Mouse (Mus musculus): ENCODE data around the gene Dnah12.
"Not testable (repeated sequence)": the region's sequence is repeated elsewhere in the genome, so short reads cannot be mapped to it uniquely, and the experiment has no call there.

Dnah12 gene

DNA sequence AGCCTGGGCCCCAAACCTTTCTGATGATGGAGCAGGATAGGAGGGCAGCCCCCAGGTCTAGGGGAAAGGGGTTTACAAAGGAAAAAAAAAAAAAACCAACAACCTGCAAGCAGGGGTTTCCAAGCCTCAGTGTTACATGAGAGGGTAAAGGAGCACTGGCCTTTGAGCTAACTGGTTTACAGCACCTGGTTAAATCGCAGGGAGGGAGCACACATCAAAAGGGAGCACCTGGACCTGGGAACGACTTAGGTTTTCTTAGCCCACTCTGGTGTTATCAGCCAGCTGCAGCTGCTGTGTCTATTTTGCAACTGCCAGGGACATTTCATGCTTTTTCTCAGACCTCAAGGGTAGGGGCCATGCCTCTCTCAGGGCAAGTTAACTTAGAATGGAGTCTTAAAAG lies 26.6 kb downstream of the Dnah12 start:
- not testable (repeated sequence) for DNase-seq (ENCODE audit: low spot score in 2 of 2)

DNA sequence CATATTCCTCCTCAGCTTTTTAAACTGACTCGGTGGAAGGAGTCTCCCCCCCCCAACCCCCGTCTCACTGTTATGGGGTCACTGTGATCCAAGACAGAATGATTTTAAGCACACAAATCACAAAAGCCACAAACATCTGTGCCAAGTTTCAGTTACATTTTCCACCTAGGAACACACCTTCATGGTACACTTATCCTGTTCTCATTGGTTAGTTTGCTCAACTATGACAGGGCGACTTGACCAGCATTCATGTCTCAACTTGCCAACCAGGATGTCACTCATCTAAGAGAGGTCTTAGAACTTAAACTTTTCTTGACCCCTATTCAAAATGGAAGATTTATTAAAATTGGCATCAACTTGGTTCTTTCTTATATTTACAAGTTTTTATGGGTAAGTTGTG lies 31.8 kb downstream of the Dnah12 start:
- DNase-seq (ENCODE audit: low spot score in 2 of 2), result no peak

DNA sequence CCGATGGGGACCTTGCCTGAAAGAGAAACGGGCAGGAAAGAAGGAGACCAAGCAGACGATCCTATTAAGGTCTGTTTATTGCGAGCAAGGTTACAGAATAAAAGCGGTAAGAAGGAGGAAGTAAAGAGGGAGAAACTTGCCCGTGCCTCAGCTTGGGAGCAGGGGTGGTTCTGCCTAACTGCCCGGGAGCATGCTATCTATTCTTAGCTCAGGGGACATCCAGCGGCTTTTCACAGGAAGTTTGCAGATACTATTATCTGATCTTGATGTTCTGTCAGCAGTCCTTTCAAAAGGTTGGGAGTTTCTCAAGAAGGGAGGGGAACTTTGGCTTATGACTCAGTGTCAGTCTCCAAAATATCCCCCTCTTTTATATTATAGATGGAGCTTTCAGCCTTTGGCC lies 65.5 kb downstream of the Dnah12 start:
- no peak for DNase-seq (ENCODE audit: low spot score in 2 of 2)

- DNase-seq (ENCODE audit: low spot score in 2 of 2), result no peak
Measured at GRCm38 (mm10) chr14:26764827-26765226, 71.8 kb downstream of the Dnah12 start.

DNA sequence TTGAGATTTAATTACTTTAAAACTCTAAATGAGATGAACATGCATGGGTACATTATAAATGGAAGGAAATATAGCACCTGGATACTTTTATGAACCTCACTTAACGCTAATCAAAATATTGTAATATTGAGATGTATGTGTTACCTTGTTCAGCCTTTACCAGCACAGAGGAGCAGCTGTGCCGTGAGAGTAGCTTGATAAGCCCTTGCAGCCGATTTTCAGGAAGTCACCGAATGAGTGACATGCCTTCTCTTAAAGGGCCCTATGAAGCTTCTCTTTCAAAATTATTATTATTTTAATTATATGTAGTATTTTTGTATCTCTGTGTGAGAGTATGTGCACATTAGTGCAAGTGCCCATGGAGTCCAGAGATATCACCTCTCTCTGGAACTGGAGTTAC lies 75.1 kb downstream of the Dnah12 start:
- no peak for DNase-seq (ENCODE audit: low spot score in 2 of 2)

- no peak for DNase-seq (ENCODE audit: low spot score in 2 of 2)
Measured at GRCm38 (mm10) chr14:26773536-26773935, 80.5 kb downstream of the Dnah12 start.

- no peak for DNase-seq (ENCODE audit: low spot score in 2 of 2)
Measured at GRCm38 (mm10) chr14:26783731-26784130, 90.7 kb downstream of the Dnah12 start.

- no peak for DNase-seq (ENCODE audit: low spot score in 2 of 2)
Measured at GRCm38 (mm10) chr14:26785695-26786094, 92.6 kb downstream of the Dnah12 start.

- DNase-seq (ENCODE audit: low spot score in 2 of 2), result no peak
Measured at GRCm38 (mm10) chr14:26794431-26794830, 101.4 kb downstream of the Dnah12 start.

- no peak for DNase-seq (ENCODE audit: low spot score in 2 of 2)
Measured at GRCm38 (mm10) chr14:26798330-26798729, 105.3 kb downstream of the Dnah12 start.

- DNase-seq (ENCODE audit: low spot score in 2 of 2), result no peak
Measured at GRCm38 (mm10) chr14:26799286-26799685, 106.2 kb downstream of the Dnah12 start.

DNA sequence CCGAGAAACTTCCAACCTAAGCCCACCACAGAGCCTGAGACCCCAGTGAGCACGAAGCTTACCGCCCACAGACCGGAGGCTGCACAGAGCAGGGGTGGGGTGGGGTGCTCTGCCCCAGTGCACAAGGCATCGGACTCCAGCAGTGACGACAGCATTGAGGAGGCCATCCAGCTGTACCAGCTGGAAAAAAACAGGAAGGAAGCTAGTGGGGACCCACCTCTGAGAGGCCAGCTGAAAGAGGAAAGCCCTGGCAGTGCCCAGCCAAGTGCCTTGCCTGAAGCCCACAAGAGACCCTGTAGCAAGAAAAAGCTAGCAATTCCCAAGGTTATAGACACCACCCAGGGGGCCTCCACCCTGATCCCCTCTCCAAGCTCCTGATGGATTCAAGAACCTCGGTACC lies 112.4 kb downstream of the Dnah12 start:
- no peak for DNase-seq (ENCODE audit: low spot score in 2 of 2)

- no peak for DNase-seq (ENCODE audit: low spot score in 2 of 2)
Measured at GRCm38 (mm10) chr14:26812734-26813133, 119.7 kb downstream of the Dnah12 start.

DNA sequence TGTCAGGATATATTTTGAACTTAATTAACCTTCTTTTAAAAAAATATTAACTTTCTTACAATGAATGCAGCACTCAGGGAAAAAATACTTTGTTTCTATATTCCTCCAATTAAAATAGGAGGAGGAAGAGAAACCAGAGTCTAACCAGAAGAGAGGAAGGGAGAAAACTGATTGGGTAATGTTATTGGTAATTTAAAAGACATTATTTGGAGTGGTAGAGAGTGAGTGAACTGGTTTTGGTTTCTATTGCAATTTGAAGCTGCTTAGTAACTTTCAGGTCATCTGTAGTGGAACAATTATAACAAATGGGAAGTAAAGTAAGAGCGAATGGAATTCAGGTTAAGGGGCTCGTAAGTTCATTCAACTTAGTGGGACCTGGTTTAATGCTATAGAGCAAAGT lies 120.8 kb downstream of the Dnah12 start:
- no peak for DNase-seq (ENCODE audit: low spot score in 2 of 2)

DNA sequence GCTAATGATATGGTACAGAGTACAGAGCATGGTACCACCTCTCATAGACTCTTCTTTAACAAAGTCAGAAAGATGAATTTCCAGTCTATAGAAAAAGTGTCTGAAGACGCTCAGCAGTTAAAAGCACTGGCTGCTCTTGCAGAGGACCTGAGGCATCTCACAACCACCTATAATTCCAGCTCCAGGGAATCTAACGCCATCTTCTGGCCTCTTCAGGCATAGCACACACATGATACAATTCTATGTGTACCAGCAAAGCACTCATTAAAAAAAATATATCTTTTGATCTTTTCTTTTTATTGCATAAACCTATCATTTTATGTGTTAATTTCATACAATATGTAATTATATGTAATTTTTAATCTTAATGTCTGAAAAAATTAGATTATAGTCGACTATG lies 121.8 kb downstream of the Dnah12 start:
- DNase-seq (ENCODE audit: low spot score in 2 of 2), result no peak

- DNase-seq (ENCODE audit: low spot score in 2 of 2), result no peak
Measured at GRCm38 (mm10) chr14:26816785-26817184, 123.7 kb downstream of the Dnah12 start.

DNA sequence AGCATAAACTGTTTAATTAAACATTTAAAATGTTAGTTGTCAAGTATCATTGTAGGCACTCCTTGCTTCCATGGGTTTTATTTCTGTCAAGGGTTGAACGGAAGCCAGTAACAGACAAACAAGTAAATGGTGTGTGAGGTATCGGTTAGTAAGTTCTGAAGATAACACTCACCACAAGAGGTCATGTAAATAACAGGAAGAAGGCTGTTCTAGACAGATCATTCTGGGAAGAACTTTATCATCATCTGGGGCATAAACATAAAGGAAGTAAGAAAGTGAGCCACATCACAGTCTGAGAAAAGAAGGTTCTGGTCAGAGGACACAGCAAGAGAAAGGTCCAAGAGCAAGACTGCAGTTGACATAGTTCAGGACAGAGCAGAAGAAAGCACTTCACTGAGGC lies 132.9 kb downstream of the Dnah12 start:
- no peak for DNase-seq (ENCODE audit: low spot score in 2 of 2)

GRCm38 (mm10) chr14:26853053-26853452 lies 160.0 kb downstream of the Dnah12 start:
- no peak for DNase-seq (ENCODE audit: low spot score in 2 of 2)

DNA sequence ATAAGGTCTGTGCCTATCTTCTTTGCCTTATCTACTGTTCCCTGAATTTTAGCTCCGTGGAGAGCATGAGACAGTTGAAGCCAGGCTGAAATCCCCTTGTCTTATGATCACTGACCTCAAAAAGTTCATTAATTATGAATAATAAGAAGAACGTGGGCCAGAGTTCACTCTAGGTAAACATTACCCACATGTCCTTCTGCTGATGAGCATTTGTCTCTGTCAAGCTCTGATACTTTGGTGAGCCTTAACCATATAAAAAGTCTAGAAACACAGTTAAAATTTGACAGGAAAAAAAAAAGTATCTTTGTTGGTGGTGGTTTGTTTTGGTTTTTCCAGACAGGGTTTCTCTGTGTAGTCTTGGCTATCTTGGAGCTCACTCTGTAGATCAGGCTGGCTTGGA lies 161.0 kb downstream of the Dnah12 start:
- no peak for DNase-seq (ENCODE audit: low spot score in 2 of 2)

GRCm38 (mm10) chr14:26858364-26858763 lies 165.3 kb downstream of the Dnah12 start:
- DNase-seq (ENCODE audit: low spot score in 2 of 2), result no peak

DNA sequence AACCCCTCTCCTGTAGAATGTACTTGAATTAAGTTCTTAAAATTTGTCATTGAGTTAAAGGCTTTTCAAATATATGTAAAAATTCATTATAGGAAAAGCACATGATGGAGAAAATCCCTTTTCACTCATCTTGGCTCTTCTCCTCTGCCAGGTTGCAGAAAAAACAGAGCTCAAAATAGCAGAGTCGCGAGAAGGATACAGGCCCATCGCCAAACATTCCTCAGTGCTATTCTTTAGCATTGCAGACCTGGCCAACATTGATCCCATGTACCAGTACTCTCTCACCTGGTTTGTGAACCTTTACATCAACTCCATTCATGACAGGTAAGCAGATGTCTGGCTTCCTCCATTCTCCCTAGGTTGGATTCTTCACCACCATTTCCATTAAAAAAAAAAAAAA lies 165.9 kb downstream of the Dnah12 start:
- DNase-seq (ENCODE audit: low spot score in 2 of 2), result no peak

- no peak for DNase-seq (ENCODE audit: low spot score in 2 of 2)
Measured at GRCm38 (mm10) chr14:26867356-26867755, 174.3 kb downstream of the Dnah12 start.

GRCm38 (mm10) chr14:26868299-26868698 lies 175.2 kb downstream of the Dnah12 start:
- DNase-seq (ENCODE audit: low spot score in 2 of 2), result no peak

DNA sequence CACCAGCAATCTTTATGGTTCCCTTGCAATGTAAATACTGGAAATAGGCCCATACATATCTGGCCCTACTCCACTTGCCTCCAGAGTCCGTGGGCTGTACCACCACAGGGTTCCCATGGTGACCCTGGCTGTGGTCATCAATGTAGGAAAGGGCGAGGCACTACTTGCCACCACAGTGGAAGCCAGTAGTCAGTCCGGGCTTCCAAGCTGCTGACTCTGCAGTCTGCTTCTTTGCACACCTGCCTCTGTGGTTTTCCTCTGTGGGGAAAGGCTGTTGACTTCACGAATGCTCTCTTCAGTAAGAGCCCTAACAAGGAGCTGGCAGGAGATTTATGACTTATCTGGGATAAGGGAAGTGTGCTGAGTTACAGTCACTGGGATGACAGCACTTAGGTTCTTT lies 185.7 kb downstream of the Dnah12 start:
- no peak for DNase-seq (ENCODE audit: low spot score in 2 of 2)

DNA sequence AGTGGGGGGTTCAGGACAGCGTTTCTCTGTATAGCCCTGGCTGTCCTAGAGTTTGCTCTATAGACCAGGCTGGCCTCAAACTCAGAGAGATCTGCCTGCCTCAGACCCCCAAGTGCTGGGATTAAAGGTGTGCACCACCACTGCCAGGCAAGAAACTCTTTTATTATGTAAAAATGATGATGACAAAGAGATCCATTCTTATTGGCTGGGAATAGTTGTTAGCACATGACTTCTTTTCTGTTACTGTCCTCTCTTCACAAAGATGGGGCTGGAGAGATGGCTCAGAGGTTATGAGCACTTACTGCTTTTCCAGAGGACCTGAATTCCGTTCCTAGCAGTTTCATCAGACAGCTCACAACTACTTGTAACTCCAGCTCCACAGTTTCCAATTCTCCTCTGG lies 186.9 kb downstream of the Dnah12 start:
- DNase-seq (ENCODE audit: low spot score in 2 of 2), result no peak

Measured in right cerebral cortex, postnatal 36 days (tissue).